Mouse (Mus musculus) forebrain, postnatal 0 days (tissue): ENCODE results near the gene Hdac4. TPM values are rescaled to one million over a fixed set of nuclear protein-coding genes. Genes with fewer than 3 reads are reported as not detected.
A peak's percentile ranks its signal among the peaks of the same experiment; 100 is the strongest.

Experiments
- ATAC-seq: fragments of 200-750 bp; cut with Nextera tagmentation; 2 replicates; pipeline ENCODE4 v1.8.0; 2017; ENCODE audit warnings: mild to moderate bottlenecking, moderate library complexity
- DNase-seq: peaks from one replicate; pipeline ENCODE4 v3.0.0-alpha.2; 2015
- H3K27ac ChIP-seq: fragments of 300-500 bp; sonication (generic); 2 replicates; pipeline ENCODE4 v1.5.1; 2014; ENCODE audit warnings: low read depth, mild to moderate bottlenecking, antibody characterized with exemption, low read length, moderate library complexity, mixed read lengths
- H3K27me3 ChIP-seq: fragments of 300-500 bp; sonication (generic); 2 replicates; pipeline ENCODE4 v1.6.1; 2014; ENCODE audit warnings: mild to moderate bottlenecking, low read length, mixed read lengths; ENCODE audit not compliant: insufficient read depth
- H3K36me3 ChIP-seq: fragments of 300-500 bp; sonication (generic); 2 replicates; pipeline ENCODE4 v1.6.1; 2014; ENCODE audit warnings: mild to moderate bottlenecking, moderate library complexity; ENCODE audit not compliant: insufficient read depth
- H3K4me1 ChIP-seq: fragments of 300-500 bp; sonication (generic); 2 replicates; pipeline ENCODE4 v1.6.1; 2014; ENCODE audit warnings: antibody characterized with exemption; ENCODE audit not compliant: insufficient read depth
- H3K4me2 ChIP-seq: fragments of 300-500 bp; sonication (generic); 2 replicates; pipeline ENCODE4 v1.6.1; 2014; ENCODE audit warnings: low read depth, mild to moderate bottlenecking, moderate library complexity
- H3K4me3 ChIP-seq: fragments of 300-500 bp; sonication (generic); 2 replicates; pipeline ENCODE4 v1.5.1; 2014; ENCODE audit warnings: low read depth, low read length, mixed read lengths
- H3K9ac ChIP-seq: fragments of 300-500 bp; sonication (generic); 2 replicates; pipeline ENCODE4 v1.6.1; 2014; ENCODE audit warnings: mild to moderate bottlenecking
- H3K9me3 ChIP-seq: fragments of 300-500 bp; sonication (generic); 2 replicates; pipeline ENCODE4 v1.6.1; 2016; ENCODE audit warnings: low read length
- CTCF ChIP-seq: sonication (generic); IDR thresholded peaks from 2 replicates; pipeline ENCODE4 v1.5.1; 2016; ENCODE audit warnings: antibody characterized with exemption, control low read depth, low read depth
- WGBS: fragments of 180-500 bp; shearing (Covaris S2); extraction: QIAGEN DNeasy Blood & Tissue Kit; methylation state at CpG from one replicate; pipeline ENCODE4 v1.1.7; 2014; 5-methylcytosine and 5-hydroxymethylcytosine counted together
- polyA plus RNA-seq: library from polyadenylated mRNA; unstranded; fragments of >200 nt; fragmentation: Nextera tagmentation; extraction: Ambion mirVana; gene quantifications from 2 replicates; pipeline ENCODE4 v1.2.1, GENCODE M21; 2015
- total RNA-seq: library from RNA; depleted of rRNA; stranded (reverse); fragments of >200 nt; gene quantifications from 2 replicates; pipeline ENCODE4 v1.2.3, GENCODE M21; 2014

Gene Hdac4
- total and polyA plus RNA-seq, 2 experiments from 2014 or later, result 21.3 to 57.0 TPM

- Histone ChIP-seq H3K27me3 (no peaks in the 10 kb centered on the region), H3K27ac (no peak overlapping the region), H3K4me3 (no peak overlapping the region), H3K9ac (no peak overlapping the region), H3K4me1 (0 out of 2 replicates have a peak, but pooled peaks cover 3% of the 10 kb centered on the region), H3K4me2 (no peak overlapping the region), H3K36me3 (no peaks in the 10 kb centered on the region), H3K9me3 (no peaks in the 10 kb centered on the region)
- no peak for DNase-seq
- TF ChIP-seq CTCF, result no peak
- 59% methylated on average over 2 of the region's 2 CpGs for WGBS
- no peak for ATAC-seq
Measured at GRCm38 (mm10) chr1:92132181-92132580, 63.3 kb downstream of the Hdac4 start.

DNA sequence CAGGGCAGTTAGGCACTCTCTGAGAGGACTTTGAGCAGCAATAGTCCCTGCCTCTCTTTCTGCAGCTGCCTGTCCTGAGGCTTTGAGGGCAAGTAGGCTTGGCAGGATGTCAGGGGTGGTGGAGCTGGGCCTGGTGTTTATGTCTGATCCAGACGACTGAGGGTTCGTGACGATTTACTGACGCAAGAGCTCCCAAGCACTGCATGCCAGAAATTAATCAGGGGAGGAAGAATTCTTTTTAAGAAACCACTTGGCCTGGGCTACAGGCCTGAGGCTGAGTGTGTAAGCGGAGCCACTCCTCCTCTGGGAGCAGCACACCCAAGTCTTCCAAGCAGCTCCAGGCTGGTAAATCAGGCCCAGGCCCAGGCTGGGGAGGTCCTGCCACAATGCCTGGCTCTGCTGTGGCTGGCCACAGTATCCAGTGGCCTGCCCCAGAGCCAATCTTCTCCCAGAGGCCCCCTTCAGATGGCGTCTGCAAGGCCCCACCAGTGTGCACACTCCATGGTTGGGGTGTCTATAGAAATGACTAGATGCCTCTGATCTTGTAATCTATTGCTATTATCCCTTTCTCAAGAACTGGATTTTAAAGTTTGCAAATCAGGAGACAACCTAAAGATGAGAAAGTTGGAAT is 64.9 kb downstream of the Hdac4 start:
- Histone ChIP-seq H3K27me3 (no peaks in the 10 kb centered on the region), H3K4me1 (no peaks in the 10 kb centered on the region), H3K4me3 (no peak overlapping the region), H3K36me3 (no peaks in the 10 kb centered on the region), H3K9ac (no peak overlapping the region), H3K27ac (no peak overlapping the region), H3K4me2 (no peak overlapping the region), H3K9me3 (no peaks in the 10 kb centered on the region)
- no peak for TF ChIP-seq CTCF
- ATAC-seq (peak; percentile 85), DNase-seq (peak; percentile 62)
- WGBS, result 16% methylated on average over 6 of the region's 6 CpGs

- no peaks in the 10 kb centered on the region for H3K9me3 ChIP-seq
- TF ChIP-seq CTCF, result no peak
- H3K9ac ChIP-seq, result no peak overlapping the region
- 92% methylated on average over 3 of the region's 3 CpGs for WGBS
- H3K4me3 ChIP-seq, result no peak overlapping the region
- DNase-seq (no peak), ATAC-seq (no peak)
- H3K27ac ChIP-seq, result no peak overlapping the region
- no peaks in the 10 kb centered on the region for H3K27me3 ChIP-seq
- H3K4me1 ChIP-seq, result no peaks in the 10 kb centered on the region
- no peak overlapping the region for H3K4me2 ChIP-seq
- H3K36me3 ChIP-seq, result no peaks in the 10 kb centered on the region
Measured at GRCm38 (mm10) chr1:92129751-92130150, 65.7 kb downstream of the Hdac4 start.

- Histone ChIP-seq H3K27me3 (no peaks in the 10 kb centered on the region), H3K4me1 (no peaks in the 10 kb centered on the region), H3K9ac (no peak overlapping the region), H3K9me3 (no peaks in the 10 kb centered on the region), H3K36me3 (no peaks in the 10 kb centered on the region), H3K27ac (no peak overlapping the region), H3K4me3 (no peak overlapping the region), H3K4me2 (no peak overlapping the region)
- ATAC-seq (no peak), DNase-seq (no peak)
- 89% methylated on average over 6 of the region's 6 CpGs for WGBS
- no peak for TF ChIP-seq CTCF
Measured at GRCm38 (mm10) chr1:92127785-92128184, 67.7 kb downstream of the Hdac4 start.

DNA sequence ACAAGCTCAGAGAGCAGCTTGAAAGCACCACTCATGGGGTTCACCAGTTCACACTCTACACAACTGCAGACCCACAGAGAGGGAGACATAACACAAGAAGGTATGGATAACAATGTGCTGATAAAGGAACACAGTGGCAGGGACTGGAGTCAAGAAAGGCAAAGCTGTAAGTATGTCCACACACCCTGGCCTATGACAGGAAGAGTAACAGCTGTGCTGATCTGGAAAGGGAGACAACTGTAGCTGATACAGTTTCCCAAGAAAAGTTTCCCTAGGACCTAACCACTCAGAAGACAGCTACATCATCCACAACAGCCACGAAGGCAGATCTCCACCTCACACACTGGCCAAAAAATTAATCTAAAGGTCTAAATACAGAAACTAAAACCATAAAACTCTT is 68.1 kb downstream of the Hdac4 start:
- Histone ChIP-seq H3K9me3 (no peaks in the 10 kb centered on the region), H3K4me2 (no peak overlapping the region), H3K27me3 (no peaks in the 10 kb centered on the region), H3K9ac (no peak overlapping the region), H3K36me3 (no peaks in the 10 kb centered on the region), H3K4me1 (no peaks in the 10 kb centered on the region), H3K4me3 (no peak overlapping the region), H3K27ac (no peak overlapping the region)
- 92% methylated on average over 1 of the region's 1 CpGs for WGBS
- DNase-seq (no peak), ATAC-seq (no peak)
- TF ChIP-seq CTCF, result no peak

GRCm38 (mm10) chr1:92124497-92125201 is 70.8 kb downstream of the Hdac4 start:
- H3K9ac ChIP-seq, result no peak overlapping the region
- H3K4me2 ChIP-seq, result no peak overlapping the region
- no peaks in the 10 kb centered on the region for H3K27me3 ChIP-seq
- DNase-seq (no peak), ATAC-seq (no peak)
- no peak for TF ChIP-seq CTCF
- no peaks in the 10 kb centered on the region for H3K4me1 ChIP-seq
- no peak overlapping the region for H3K4me3 ChIP-seq
- H3K36me3 ChIP-seq, result no peaks in the 10 kb centered on the region
- WGBS, result 84% methylated on average over 3 of the region's 3 CpGs
- H3K9me3 ChIP-seq, result no peaks in the 10 kb centered on the region
- no peak overlapping the region for H3K27ac ChIP-seq

DNA sequence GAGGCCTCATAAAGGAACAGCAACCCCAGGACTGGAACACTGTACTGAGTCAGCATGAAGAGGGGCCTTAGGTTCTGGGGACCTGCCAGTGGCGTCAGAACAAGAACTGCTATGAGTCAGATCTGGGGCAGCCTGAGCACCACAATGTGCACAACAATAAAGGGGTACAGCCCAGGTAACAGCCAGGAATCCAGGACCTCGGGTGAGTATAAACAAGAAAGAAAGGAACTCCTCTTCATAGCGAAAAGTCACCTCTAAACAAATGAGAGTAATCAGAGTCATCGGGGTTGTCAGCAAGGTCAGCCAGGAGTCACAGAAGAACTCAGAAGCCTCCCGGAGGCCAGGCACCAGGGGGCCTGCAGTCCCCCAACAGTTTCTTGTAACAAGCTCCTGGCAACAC is 76.2 kb downstream of the Hdac4 start:
- 71% methylated on average over 5 of the region's 5 CpGs for WGBS
- Histone ChIP-seq H3K4me2 (no peak overlapping the region), H3K27me3 (no peaks in the 10 kb centered on the region), H3K36me3 (no peaks in the 10 kb centered on the region), H3K4me3 (no peak overlapping the region), H3K27ac (no peak overlapping the region), H3K9me3 (no peaks in the 10 kb centered on the region), H3K9ac (no peak overlapping the region), H3K4me1 (no peaks in the 10 kb centered on the region)
- no peak for ATAC-seq
- DNase-seq, result no peak
- TF ChIP-seq CTCF, result no peak
